Mouse (Mus musculus): ENCODE measurements around the gene Adipor1. TPM values are rescaled to one million over a fixed set of nuclear protein-coding genes. Genes with fewer than 3 reads are reported as not detected.
"Not testable (repeated sequence)": the region's sequence is repeated elsewhere in the genome, so short reads cannot be mapped to it uniquely, and the experiment has no call there.

Gene Adipor1
- polyA plus RNA-seq, 1 experiment from 2014 or later = 81.6 TPM

DNA sequence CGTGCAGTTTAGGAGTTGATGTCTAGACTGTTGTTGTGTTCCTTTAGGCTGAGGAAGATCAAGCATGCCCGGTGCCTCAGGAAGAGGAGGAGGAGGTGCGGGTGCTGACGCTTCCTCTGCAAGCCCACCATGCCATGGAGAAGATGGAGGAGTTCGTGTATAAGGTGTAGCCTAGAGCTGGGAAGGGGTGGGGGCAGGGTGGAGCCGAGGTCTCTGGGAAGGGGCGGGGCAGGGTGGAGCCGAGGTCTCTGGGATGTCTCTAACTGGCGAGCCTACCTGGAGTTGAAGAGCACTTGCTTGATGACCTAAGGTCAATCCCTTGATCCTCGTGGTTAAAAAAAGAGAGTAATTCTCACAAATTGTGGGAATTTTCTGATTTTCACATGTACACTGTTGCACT lies 8.7 kb downstream of the Adipor1 start:
- no peak overlapping the region for H3K4me3 ChIP-seq
- ATAC-seq (ENCODE audit: insufficient number of reproducible peaks, insufficient read depth, low FRiP score, low TSS enrichment, low read depth) = no peak
- peaks cover 21% of the 10 kb centered on the region for H3K4me1 ChIP-seq
- H3K36me3 ChIP-seq = peaks cover 63% of the 10 kb centered on the region
- 76% methylated on average over 10 of the region's 10 CpGs for WGBS
- no peak overlapping the region for H3K9ac ChIP-seq
- no peak overlapping the region for H3K4me2 ChIP-seq
- no peaks in the 10 kb centered on the region for H3K9me3 ChIP-seq
- no peaks in the 10 kb centered on the region for H3K27me3 ChIP-seq
- H3K27ac ChIP-seq = no peak overlapping the region

DNA sequence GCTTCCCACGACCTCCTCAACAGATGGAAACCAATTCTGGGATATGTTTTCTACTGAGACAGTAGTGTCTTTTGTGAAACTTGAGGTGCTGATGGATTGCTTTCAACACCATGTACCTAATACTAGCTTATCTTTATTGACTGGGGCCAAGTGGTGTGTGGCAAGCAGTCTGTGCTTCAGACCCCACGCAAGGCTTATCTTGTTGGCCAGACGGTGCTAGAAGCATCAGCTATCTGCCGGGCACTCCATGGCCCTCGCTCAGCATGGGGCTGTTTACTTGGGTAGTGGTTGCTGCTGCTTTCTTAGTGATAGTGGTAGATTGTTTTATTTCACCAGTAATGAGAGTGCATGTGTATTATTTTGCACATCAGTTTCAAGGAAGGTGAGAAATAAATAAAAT lies 11.1 kb downstream of the Adipor1 start:
- Histone ChIP-seq H3K4me2 (no peak overlapping the region), H3K4me1 (no peaks in the 10 kb centered on the region), H3K36me3 (peaks cover 84% of the 10 kb centered on the region), H3K9me3 (no peaks in the 10 kb centered on the region), H3K27me3 (no peaks in the 10 kb centered on the region), H3K4me3 (no peak overlapping the region), H3K9ac (no peak overlapping the region), H3K27ac (no peak overlapping the region)
- no peak for ATAC-seq (ENCODE audit: insufficient number of reproducible peaks, insufficient read depth, low FRiP score, low TSS enrichment, low read depth)
- 91% methylated on average over 5 of the region's 5 CpGs for WGBS

DNA sequence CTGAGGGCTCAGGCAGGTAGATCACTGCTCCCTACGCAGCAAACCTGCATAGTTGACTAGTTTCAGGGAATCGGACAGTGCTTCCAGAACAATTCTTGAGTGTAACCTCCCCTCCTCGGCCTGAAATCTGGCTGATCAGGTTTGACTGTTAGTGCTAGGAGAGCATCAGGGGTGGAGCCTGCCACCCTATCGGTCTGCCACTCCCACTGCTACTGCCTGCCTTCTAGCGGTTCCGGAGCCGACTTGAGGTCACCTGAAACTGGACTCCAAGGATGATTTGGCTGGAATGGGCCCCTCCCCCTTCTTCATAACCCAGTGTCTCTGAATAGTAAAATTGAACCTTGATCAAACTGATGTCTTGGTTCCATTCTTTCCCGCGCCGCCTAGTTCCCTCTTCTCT lies 17.8 kb downstream of the Adipor1 start:
- no peaks in the 10 kb centered on the region for H3K4me1 ChIP-seq
- no peak overlapping the region for H3K27ac ChIP-seq
- H3K4me3 ChIP-seq = no peak overlapping the region
- H3K4me2 ChIP-seq = no peak overlapping the region
- H3K9me3 ChIP-seq = no peaks in the 10 kb centered on the region
- H3K27me3 ChIP-seq = no peaks in the 10 kb centered on the region
- 78% methylated on average over 10 of the region's 10 CpGs for WGBS
- no peak for ATAC-seq (ENCODE audit: insufficient number of reproducible peaks, insufficient read depth, low FRiP score, low TSS enrichment, low read depth)
- H3K9ac ChIP-seq = no peak overlapping the region
- H3K36me3 ChIP-seq = peaks cover 55% of the 10 kb centered on the region

DNA sequence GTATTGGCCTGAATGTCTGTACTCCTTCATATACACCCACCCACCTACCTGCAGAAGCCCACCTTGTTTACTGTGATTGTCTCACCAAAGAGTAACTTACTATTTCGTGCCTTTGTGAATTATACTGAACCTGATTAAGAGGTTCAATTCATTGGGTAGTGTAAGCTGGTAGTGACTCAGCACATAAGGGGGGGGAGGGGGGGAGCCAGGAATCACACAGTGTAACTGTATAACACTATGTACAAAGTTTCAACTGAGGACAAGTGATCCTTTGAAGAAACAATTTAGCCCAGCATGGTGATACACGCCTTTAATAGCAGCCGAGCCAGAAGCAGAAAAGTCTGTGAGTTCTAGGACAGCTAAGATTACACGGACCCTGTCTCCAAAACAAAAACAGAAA lies 18.3 kb downstream of the Adipor1 start:
- 87% methylated on average over 4 of the region's 4 CpGs for WGBS
- H3K36me3 ChIP-seq = peaks cover 51% of the 10 kb centered on the region

DNA sequence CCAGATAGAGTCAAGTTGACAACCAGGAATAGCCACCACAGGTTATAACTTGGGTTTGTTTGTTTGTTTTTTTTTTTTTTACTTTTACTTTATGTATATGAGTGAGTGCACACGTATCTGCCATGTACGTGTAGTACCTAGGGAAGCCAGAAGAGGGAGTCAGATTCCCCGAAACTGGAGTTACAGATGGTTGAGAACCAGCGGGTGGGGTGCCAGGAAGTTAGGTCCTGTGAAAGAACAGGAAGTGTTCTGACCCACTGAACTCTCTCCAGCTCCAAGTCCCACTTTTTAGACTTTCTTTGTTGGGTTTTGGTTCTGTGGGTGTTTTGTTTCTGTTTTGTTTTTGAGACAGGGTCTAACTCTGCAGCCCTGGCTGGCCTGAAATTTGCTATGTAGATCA lies 20.2 kb downstream of the Adipor1 start:
- Histone ChIP-seq H3K4me3 (no peak overlapping the region), H3K9ac (no peak overlapping the region), H3K27ac (no peak overlapping the region), H3K4me1 (no peaks in the 10 kb centered on the region), H3K9me3 (no peaks in the 10 kb centered on the region), H3K27me3 (no peaks in the 10 kb centered on the region), H3K36me3 (peaks cover 33% of the 10 kb centered on the region), H3K4me2 (no peak overlapping the region)
- 22% methylated on average over 4 of the region's 4 CpGs for WGBS
- ATAC-seq (ENCODE audit: insufficient number of reproducible peaks, insufficient read depth, low FRiP score, low TSS enrichment, low read depth) = no peak

More for the DNA sequence above, 18.3 kb downstream of the Adipor1 start:
- Histone ChIP-seq H3K4me2 (no peak overlapping the region), H3K9me3 (no peaks in the 10 kb centered on the region), H3K4me3 (no peak overlapping the region), H3K27ac (no peak overlapping the region), H3K9ac (no peak overlapping the region), H3K4me1 (no peaks in the 10 kb centered on the region), H3K27me3 (no peaks in the 10 kb centered on the region)
- ATAC-seq (ENCODE audit: insufficient number of reproducible peaks, insufficient read depth, low FRiP score, low TSS enrichment, low read depth) = no peak

DNA sequence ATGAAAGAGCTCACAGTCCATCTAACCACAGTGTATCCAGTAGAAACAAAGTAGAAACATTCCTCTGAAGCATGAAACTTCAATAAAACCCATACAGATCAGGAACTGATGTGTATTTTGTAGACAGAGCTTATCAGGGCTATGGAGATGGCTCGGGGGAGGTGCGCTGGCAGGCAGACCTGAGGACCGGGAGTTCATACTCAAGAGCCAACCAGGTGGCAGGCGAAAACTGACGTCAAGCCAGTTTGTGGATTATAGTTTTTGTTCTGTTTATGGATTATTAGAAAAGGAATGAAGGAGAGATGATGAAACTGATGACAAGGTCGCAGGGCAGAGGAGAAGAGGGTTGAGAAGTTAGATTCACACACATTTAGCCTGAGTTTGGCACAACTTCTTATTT lies 25.3 kb downstream of the Adipor1 start:
- ATAC-seq (ENCODE audit: insufficient number of reproducible peaks, insufficient read depth, low FRiP score, low TSS enrichment, low read depth) = no peak
- no peaks in the 10 kb centered on the region for H3K4me1 ChIP-seq
- H3K4me2 ChIP-seq = no peak overlapping the region
- H3K27me3 ChIP-seq = no peaks in the 10 kb centered on the region
- H3K9me3 ChIP-seq = no peaks in the 10 kb centered on the region
- no peak overlapping the region for H3K4me3 ChIP-seq
- no peak overlapping the region for H3K27ac ChIP-seq
- H3K36me3 ChIP-seq = no peaks in the 10 kb centered on the region
- WGBS = 95% methylated on average over 6 of the region's 6 CpGs
- H3K9ac ChIP-seq = no peak overlapping the region

DNA sequence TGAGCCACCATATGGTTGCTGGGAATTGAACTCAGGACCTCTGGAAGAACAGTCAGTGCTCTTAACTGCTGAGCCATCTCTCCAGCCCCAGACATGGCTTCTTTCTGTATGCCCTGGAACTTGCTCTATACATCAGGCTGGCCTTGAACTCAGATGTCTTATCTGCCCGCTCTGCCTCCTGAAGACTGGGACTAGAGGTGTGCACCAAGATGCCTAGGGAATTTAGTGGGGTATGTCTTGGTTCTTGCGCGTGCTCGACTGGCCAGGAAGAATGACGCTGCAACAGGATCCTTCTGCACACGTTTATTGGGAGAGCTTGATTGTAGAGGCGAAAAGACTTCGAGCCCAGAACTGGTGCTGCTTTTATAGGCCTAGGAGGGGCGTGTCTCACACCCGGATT lies 26.6 kb downstream of the Adipor1 start:
- H3K27me3 ChIP-seq; H3K4me2 ChIP-seq; H3K9ac ChIP-seq; ATAC-seq (ENCODE audit: insufficient number of reproducible peaks, insufficient read depth, low FRiP score, low TSS enrichment, low read depth); H3K4me3 ChIP-seq; H3K36me3 ChIP-seq; H3K9me3 ChIP-seq; H3K4me1 ChIP-seq; H3K27ac ChIP-seq: not testable (repeated sequence)
- WGBS = 90% methylated on average over 8 of the region's 10 CpGs

DNA sequence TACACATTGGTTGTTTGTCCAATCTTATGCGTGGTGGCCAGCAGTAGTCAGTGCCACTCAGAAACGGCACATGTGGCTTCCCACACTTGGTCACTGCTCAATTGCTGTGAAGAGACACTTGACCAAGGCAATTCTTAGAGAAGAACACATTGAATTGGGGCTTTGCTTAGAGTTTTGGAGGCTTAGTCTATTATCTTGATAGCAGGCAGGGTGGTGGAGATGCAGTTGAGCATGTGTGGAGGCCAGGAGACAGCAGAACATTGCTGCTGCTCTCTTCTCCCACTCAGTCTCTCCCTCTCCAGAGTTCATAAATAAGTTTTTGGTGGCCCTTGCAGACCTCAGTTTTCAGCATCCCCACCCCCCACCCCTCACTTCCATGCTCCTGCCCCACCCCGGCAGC lies 27.2 kb downstream of the Adipor1 start:
- no peak overlapping the region for H3K27ac ChIP-seq
- no peak for ATAC-seq (ENCODE audit: insufficient number of reproducible peaks, insufficient read depth, low FRiP score, low TSS enrichment, low read depth)
- H3K9me3 ChIP-seq = no peaks in the 10 kb centered on the region
- no peak overlapping the region for H3K4me2 ChIP-seq
- H3K4me1 ChIP-seq = no peaks in the 10 kb centered on the region
- H3K9ac ChIP-seq = no peak overlapping the region
- H3K27me3 ChIP-seq = no peaks in the 10 kb centered on the region
- WGBS = 92% methylated on average over 3 of the region's 3 CpGs
- no peak overlapping the region for H3K4me3 ChIP-seq
- no peaks in the 10 kb centered on the region for H3K36me3 ChIP-seq

DNA sequence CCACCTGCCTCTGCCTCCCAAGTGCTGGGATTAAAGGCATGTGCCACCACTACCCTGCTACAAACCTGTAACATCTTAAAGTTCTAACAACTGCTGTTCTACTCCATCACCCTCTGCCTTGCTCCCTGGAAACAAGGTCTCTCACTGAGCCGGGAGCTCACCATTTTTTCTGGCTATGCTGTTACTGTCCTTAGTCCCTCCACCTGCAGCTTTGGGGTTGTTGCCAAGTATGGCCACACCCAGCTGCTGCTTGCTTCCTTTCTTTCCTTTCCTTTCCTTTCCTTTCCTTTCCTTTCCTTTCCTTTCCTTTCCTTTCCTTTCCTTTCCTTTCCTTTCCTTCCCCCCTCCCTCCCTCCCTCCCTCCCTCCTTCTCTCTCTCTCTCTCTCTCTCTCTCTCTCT lies 28.1 kb downstream of the Adipor1 start:
- H3K4me2 ChIP-seq; H3K36me3 ChIP-seq; H3K27me3 ChIP-seq; H3K4me1 ChIP-seq; H3K9ac ChIP-seq; H3K27ac ChIP-seq; ATAC-seq (ENCODE audit: insufficient number of reproducible peaks, insufficient read depth, low FRiP score, low TSS enrichment, low read depth); H3K9me3 ChIP-seq; H3K4me3 ChIP-seq: not testable (repeated sequence)
- WGBS = 86% methylated on average over 1 of the region's 1 CpGs

DNA sequence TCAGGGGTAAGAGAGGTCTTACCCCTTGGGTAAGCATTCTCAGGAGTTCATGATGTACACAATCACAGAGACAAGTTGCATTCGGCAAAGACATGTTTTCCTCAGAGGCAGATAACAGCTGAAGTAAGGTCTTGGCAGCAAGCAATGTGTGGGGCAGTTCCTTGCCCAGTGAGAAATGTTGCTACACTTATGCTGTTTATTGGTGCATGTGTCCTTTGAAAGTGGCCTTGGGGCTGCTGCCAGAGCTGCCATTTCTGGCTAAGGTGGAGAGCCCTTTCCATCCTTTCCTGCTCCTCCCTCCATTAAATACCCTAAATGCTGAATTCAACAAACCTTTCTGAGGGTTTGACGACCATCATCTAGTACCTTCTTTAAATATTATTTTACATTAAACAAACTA lies 30.2 kb downstream of the Adipor1 start:
- no peak for ATAC-seq (ENCODE audit: insufficient number of reproducible peaks, insufficient read depth, low FRiP score, low TSS enrichment, low read depth)
- WGBS = 92% methylated on average over 2 of the region's 2 CpGs

DNA sequence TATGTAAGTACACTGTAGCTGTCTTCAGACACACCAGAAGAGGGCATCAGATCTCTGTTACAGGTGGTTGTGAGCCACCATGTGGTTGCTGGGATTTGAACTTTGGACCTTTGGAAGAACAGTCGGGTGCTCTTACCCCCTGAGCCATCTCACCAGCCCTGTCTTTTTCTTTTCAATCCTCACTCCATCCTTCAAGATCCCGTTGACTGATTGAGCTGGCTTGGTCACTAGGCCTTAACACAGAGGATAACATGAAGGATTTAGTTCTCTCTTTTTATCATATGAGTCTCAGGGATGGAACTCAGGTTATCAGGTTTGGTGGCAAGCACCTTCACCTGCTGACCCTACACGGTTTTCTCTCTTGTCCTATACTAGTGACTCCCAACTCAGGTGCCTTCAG lies 33.4 kb downstream of the Adipor1 start:
- H3K4me1 ChIP-seq; H3K4me2 ChIP-seq; H3K9ac ChIP-seq; H3K9me3 ChIP-seq; H3K27me3 ChIP-seq; H3K36me3 ChIP-seq; H3K27ac ChIP-seq; ATAC-seq (ENCODE audit: insufficient number of reproducible peaks, insufficient read depth, low FRiP score, low TSS enrichment, low read depth); H3K4me3 ChIP-seq: not testable (repeated sequence)
- 62% methylated on average over 3 of the region's 3 CpGs for WGBS

More for the DNA sequence above, 30.2 kb downstream of the Adipor1 start:
- H3K4me3 ChIP-seq = no peak overlapping the region
- no peaks in the 10 kb centered on the region for H3K4me1 ChIP-seq
- no peaks in the 10 kb centered on the region for H3K36me3 ChIP-seq
- no peaks in the 10 kb centered on the region for H3K9me3 ChIP-seq
- no peak overlapping the region for H3K9ac ChIP-seq
- no peak overlapping the region for H3K27ac ChIP-seq
- H3K27me3 ChIP-seq = no peaks in the 10 kb centered on the region
- H3K4me2 ChIP-seq = no peak overlapping the region

DNA sequence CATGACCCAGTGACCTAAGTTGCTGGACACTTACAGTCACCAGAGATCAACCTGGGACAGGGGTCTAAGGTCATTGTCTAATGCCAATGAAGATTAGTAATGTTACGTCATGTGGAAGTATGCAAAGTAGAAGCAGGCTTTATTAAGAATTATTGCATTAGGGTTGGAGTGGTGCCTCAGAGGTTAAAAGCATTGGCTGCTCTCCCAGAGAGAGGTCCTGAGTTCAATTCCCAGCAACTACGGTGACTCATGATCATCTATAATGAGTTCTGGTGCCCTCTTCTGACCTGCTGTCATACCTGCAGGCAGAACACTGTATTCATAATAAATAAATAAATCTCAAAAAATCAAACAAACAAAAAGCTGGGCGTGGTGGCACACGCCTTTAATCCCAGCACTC lies 35.0 kb downstream of the Adipor1 start:
- no peak overlapping the region for H3K9ac ChIP-seq
- H3K4me3 ChIP-seq = no peak overlapping the region
- WGBS = 80% methylated on average over 4 of the region's 4 CpGs

DNA sequence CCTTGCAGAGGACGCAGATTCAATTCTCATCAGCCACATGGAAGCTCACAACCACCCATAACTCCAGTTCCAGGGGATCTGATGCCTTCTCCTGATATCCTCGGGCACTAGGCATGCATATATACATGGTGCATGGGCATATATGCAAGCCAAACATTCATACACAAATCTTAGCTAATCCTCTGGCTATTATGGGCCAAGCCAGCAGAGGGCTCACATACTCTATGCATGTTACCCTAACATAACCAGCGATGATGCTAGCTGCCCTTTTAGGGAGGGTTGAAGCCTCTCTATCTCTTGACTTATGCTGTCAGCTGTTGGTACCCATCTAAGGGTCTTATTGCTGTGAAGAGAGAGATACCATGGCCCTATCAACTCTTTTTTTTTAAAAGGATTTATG lies 35.8 kb downstream of the Adipor1 start:
- no peak for ATAC-seq (ENCODE audit: insufficient number of reproducible peaks, insufficient read depth, low FRiP score, low TSS enrichment, low read depth)
- Histone ChIP-seq H3K4me2 (no peak overlapping the region), H3K9me3 (no peaks in the 10 kb centered on the region), H3K4me1 (peaks cover 8% of the 10 kb centered on the region), H3K9ac (no peak overlapping the region), H3K4me3 (no peak overlapping the region), H3K36me3 (no peaks in the 10 kb centered on the region), H3K27ac (no peak overlapping the region), H3K27me3 (no peaks in the 10 kb centered on the region)
- WGBS = 44% methylated on average over 3 of the region's 3 CpGs

More for the DNA sequence above, 35.0 kb downstream of the Adipor1 start:
- Histone ChIP-seq H3K27me3 (no peaks in the 10 kb centered on the region), H3K4me1 (peaks cover 7% of the 10 kb centered on the region; the same call in 1 of the 2 replicates), H3K36me3 (no peaks in the 10 kb centered on the region), H3K4me2 (no peak overlapping the region), H3K9me3 (no peaks in the 10 kb centered on the region), H3K27ac (no peak overlapping the region)
- no peak for ATAC-seq (ENCODE audit: insufficient number of reproducible peaks, insufficient read depth, low FRiP score, low TSS enrichment, low read depth)
